Mouse (Mus musculus) forebrain, embryonic 15.5 days (tissue): Measurements from ENCODE around the gene Uri1. TPM values are rescaled to one million over a fixed set of nuclear protein-coding genes. Genes with fewer than 3 reads are reported as not detected.

ENCODE experiments used
- ATAC-seq: fragments of 200-750 bp; cut with Nextera tagmentation; replicated peaks from 2 replicates; pipeline ENCODE4 v1.8.0; 2017; ENCODE audit warnings: mild to moderate bottlenecking, moderate TSS enrichment, moderate library complexity
- H3K27ac ChIP-seq: fragments of 300-500 bp; sonication (generic); replicated peaks from 2 replicates; pipeline ENCODE4 v1.5.1; 2015; ENCODE audit warnings: mild to moderate bottlenecking, inconsistent platforms
- H3K27me3 ChIP-seq: fragments of 300-500 bp; sonication (generic); 2 replicates; pipeline ENCODE4 v1.6.1; 2015; ENCODE audit warnings: inconsistent platforms
- H3K36me3 ChIP-seq: fragments of 300-500 bp; sonication (generic); 2 replicates; pipeline ENCODE4 v1.6.1; 2015; ENCODE audit warnings: mild to moderate bottlenecking, inconsistent platforms
- H3K4me1 ChIP-seq: fragments of 300-500 bp; sonication (generic); 2 replicates; pipeline ENCODE4 v1.6.1; 2015; ENCODE audit warnings: inconsistent platforms
- H3K4me2 ChIP-seq: fragments of 300-500 bp; sonication (generic); replicated peaks from 2 replicates; pipeline ENCODE4 v1.6.1; 2015; ENCODE audit warnings: mild to moderate bottlenecking, inconsistent platforms
- H3K4me3 ChIP-seq: fragments of 300-500 bp; sonication (generic); 2 replicates; pipeline ENCODE4 v1.5.1; 2015; ENCODE audit warnings: mild to moderate bottlenecking, inconsistent platforms
- H3K9ac ChIP-seq: fragments of 300-500 bp; sonication (generic); replicated peaks from 2 replicates; pipeline ENCODE4 v1.6.1; 2015; ENCODE audit warnings: mild to moderate bottlenecking, inconsistent platforms
- H3K9me3 ChIP-seq: fragments of 300-500 bp; sonication (generic); 2 replicates; pipeline ENCODE4 v1.6.1; 2016; ENCODE audit warnings: inconsistent platforms
- WGBS: fragments of 180-500 bp; shearing (Covaris S2); methylation state at CpG from one replicate; pipeline ENCODE4 v1.1.7; 2015; ENCODE audit warnings: mixed read lengths; 5-methylcytosine and 5-hydroxymethylcytosine counted together
- polyA plus RNA-seq: library from polyadenylated mRNA; unstranded; fragments of >200 nt; fragmentation: Nextera tagmentation; extraction: Ambion mirVana; gene quantifications from 2 replicates; pipeline ENCODE4 v1.2.1, GENCODE M21; 2015

The Uri1 gene
- 38.6 and 40.3 TPM in 2 replicates for polyA plus RNA-seq

- no peak for ATAC-seq
- H3K9me3 ChIP-seq: no peaks in the 10 kb centered on the region
- WGBS: 91% methylated on average over 8 of the region's 8 CpGs
Observed at GRCm38 (mm10) chr7:38023451-38023850, at the start of gene Uri1. TSS of gene Uri1 (minus strand) at chr7:38023551.

GRCm38 (mm10) chr7:38071065-38071464, 47.7 kb upstream of the Uri1 start:
- 86% methylated on average over 5 of the region's 5 CpGs for WGBS
- H3K36me3 ChIP-seq: no peaks in the 10 kb centered on the region
- no peak overlapping the region for H3K4me3 ChIP-seq
- H3K4me2 ChIP-seq: no peak overlapping the region
- no peaks in the 10 kb centered on the region for H3K27me3 ChIP-seq
- no peak for ATAC-seq
- H3K27ac ChIP-seq: no peak overlapping the region
- no peak overlapping the region for H3K9ac ChIP-seq
- H3K4me1 ChIP-seq: peaks cover 20% of the 10 kb centered on the region
- no peaks in the 10 kb centered on the region for H3K9me3 ChIP-seq

More at GRCm38 (mm10) chr7:38023451-38023850, at the start of gene Uri1:
- no peak within 1 kb of the TSS for H3K4me3 ChIP-seq
- no peak within 1 kb of the TSS for H3K27ac ChIP-seq
- no peaks in the 10 kb centered on the region for H3K27me3 ChIP-seq
- no peak within 1 kb of the TSS for H3K4me2 ChIP-seq
- H3K36me3 ChIP-seq: no peaks in the 10 kb centered on the region
- no peaks in the 10 kb centered on the region for H3K4me1 ChIP-seq
- H3K9ac ChIP-seq: no peak within 1 kb of the TSS

- ATAC-seq: no peak
- H3K4me3 ChIP-seq: no peak overlapping the region
- WGBS: 42% methylated on average over 2 of the region's 2 CpGs
- no peaks in the 10 kb centered on the region for H3K36me3 ChIP-seq
- no peak overlapping the region for H3K9ac ChIP-seq
- H3K4me1 ChIP-seq: peaks cover 20% of the 10 kb centered on the region
- no peaks in the 10 kb centered on the region for H3K9me3 ChIP-seq
- H3K27ac ChIP-seq: no peak overlapping the region
- H3K27me3 ChIP-seq: no peaks in the 10 kb centered on the region
- H3K4me2 ChIP-seq: no peak overlapping the region
Observed at GRCm38 (mm10) chr7:38070663-38071062, 47.3 kb upstream of the Uri1 start.

- Histone ChIP-seq H3K4me2 (no peak overlapping the region), H3K9me3 (no peaks in the 10 kb centered on the region), H3K4me1 (0 out of 2 replicates have a peak, but pooled peaks cover 2% of the 10 kb centered on the region), H3K36me3 (no peaks in the 10 kb centered on the region), H3K27ac (no peak overlapping the region), H3K4me3 (no peak overlapping the region), H3K9ac (no peak overlapping the region), H3K27me3 (no peaks in the 10 kb centered on the region)
- no peak for ATAC-seq
- 53% methylated on average over 4 of the region's 4 CpGs for WGBS
Observed at GRCm38 (mm10) chr7:38064431-38064830, 41.1 kb upstream of the Uri1 start.

- no peak overlapping the region for H3K27ac ChIP-seq
- peak overlapping the region; percentile 69 for H3K4me2 ChIP-seq
- WGBS: 1% methylated on average over 55 of the region's 57 CpGs
- H3K9me3 ChIP-seq: no peaks in the 10 kb centered on the region
- no peaks in the 10 kb centered on the region for H3K27me3 ChIP-seq
- H3K4me1 ChIP-seq: 0 out of 2 replicates have a peak, but pooled peaks cover 2% of the 10 kb centered on the region
- peak overlapping the region; percentile 60 for H3K9ac ChIP-seq
- peak; percentile 90 for ATAC-seq
- no peaks in the 10 kb centered on the region for H3K36me3 ChIP-seq
- peak overlapping the region; percentile 58 for H3K4me3 ChIP-seq
Observed at GRCm38 (mm10) chr7:38061060-38061970, 38.0 kb upstream of the Uri1 start.

- WGBS: 75% methylated on average over 8 of the region's 8 CpGs
- H3K9me3 ChIP-seq: no peaks in the 10 kb centered on the region
- H3K9ac ChIP-seq: no peak overlapping the region
- no peak overlapping the region for H3K4me3 ChIP-seq
- H3K27me3 ChIP-seq: no peaks in the 10 kb centered on the region
- ATAC-seq: no peak
- H3K36me3 ChIP-seq: no peaks in the 10 kb centered on the region
- H3K4me2 ChIP-seq: no peak overlapping the region
- 0 out of 2 replicates have a peak, but pooled peaks cover 2% of the 10 kb centered on the region for H3K4me1 ChIP-seq
- no peak overlapping the region for H3K27ac ChIP-seq
Observed at GRCm38 (mm10) chr7:38059636-38060330, 36.4 kb upstream of the Uri1 start.

GRCm38 (mm10) chr7:38059096-38059495, 35.7 kb upstream of the Uri1 start:
- Histone ChIP-seq H3K27ac (no peak overlapping the region), H3K4me2 (no peak overlapping the region), H3K9me3 (no peaks in the 10 kb centered on the region), H3K9ac (no peak overlapping the region), H3K4me1 (0 out of 2 replicates have a peak, but pooled peaks cover 2% of the 10 kb centered on the region), H3K36me3 (no peaks in the 10 kb centered on the region), H3K4me3 (no peak overlapping the region), H3K27me3 (no peaks in the 10 kb centered on the region)
- WGBS: 77% methylated on average over 7 of the region's 7 CpGs
- no peak for ATAC-seq

GRCm38 (mm10) chr7:38055996-38056395, 32.6 kb upstream of the Uri1 start:
- no peak for ATAC-seq
- 78% methylated on average over 2 of the region's 2 CpGs for WGBS
- H3K9me3 ChIP-seq: no peaks in the 10 kb centered on the region

GRCm38 (mm10) chr7:38054246-38054645, 30.9 kb upstream of the Uri1 start:
- H3K36me3 ChIP-seq: no peaks in the 10 kb centered on the region
- WGBS: 87% methylated on average over 9 of the region's 9 CpGs
- no peak overlapping the region for H3K4me3 ChIP-seq
- no peaks in the 10 kb centered on the region for H3K9me3 ChIP-seq
- no peak for ATAC-seq
- H3K4me1 ChIP-seq: no peaks in the 10 kb centered on the region
- no peak overlapping the region for H3K4me2 ChIP-seq
- no peak overlapping the region for H3K9ac ChIP-seq
- H3K27me3 ChIP-seq: no peaks in the 10 kb centered on the region
- no peak overlapping the region for H3K27ac ChIP-seq

More at GRCm38 (mm10) chr7:38055996-38056395, 32.6 kb upstream of the Uri1 start:
- Histone ChIP-seq H3K4me3 (no peak overlapping the region), H3K36me3 (no peaks in the 10 kb centered on the region), H3K4me1 (0 out of 2 replicates have a peak, but pooled peaks cover 2% of the 10 kb centered on the region), H3K27ac (no peak overlapping the region), H3K9ac (no peak overlapping the region), H3K27me3 (no peaks in the 10 kb centered on the region), H3K4me2 (no peak overlapping the region)

GRCm38 (mm10) chr7:38047229-38047628, 23.9 kb upstream of the Uri1 start:
- H3K4me3 ChIP-seq: no peak overlapping the region
- no peak overlapping the region for H3K27ac ChIP-seq
- ATAC-seq: no peak
- H3K4me1 ChIP-seq: no peaks in the 10 kb centered on the region
- H3K27me3 ChIP-seq: no peaks in the 10 kb centered on the region
- WGBS: 58% methylated on average over 5 of the region's 5 CpGs
- H3K4me2 ChIP-seq: no peak overlapping the region
- no peak overlapping the region for H3K9ac ChIP-seq
- H3K36me3 ChIP-seq: no peaks in the 10 kb centered on the region
- no peaks in the 10 kb centered on the region for H3K9me3 ChIP-seq

GRCm38 (mm10) chr7:38041244-38041643, 17.9 kb upstream of the Uri1 start:
- no peak overlapping the region for H3K4me2 ChIP-seq
- WGBS: 90% methylated on average over 3 of the region's 3 CpGs
- H3K27me3 ChIP-seq: no peaks in the 10 kb centered on the region
- H3K4me3 ChIP-seq: no peak overlapping the region
- no peaks in the 10 kb centered on the region for H3K4me1 ChIP-seq
- H3K36me3 ChIP-seq: no peaks in the 10 kb centered on the region
- H3K27ac ChIP-seq: no peak overlapping the region
- no peaks in the 10 kb centered on the region for H3K9me3 ChIP-seq
- ATAC-seq: no peak
- no peak overlapping the region for H3K9ac ChIP-seq

GRCm38 (mm10) chr7:38037586-38037985, 14.2 kb upstream of the Uri1 start:
- Histone ChIP-seq H3K4me1 (no peaks in the 10 kb centered on the region), H3K36me3 (no peaks in the 10 kb centered on the region), H3K27me3 (no peaks in the 10 kb centered on the region), H3K4me3 (no peak overlapping the region), H3K9ac (no peak overlapping the region), H3K4me2 (no peak overlapping the region), H3K27ac (no peak overlapping the region), H3K9me3 (no peaks in the 10 kb centered on the region)
- no peak for ATAC-seq
- WGBS: 80% methylated on average over 5 of the region's 5 CpGs
